Mouse (Mus musculus) neural tube, postnatal 0 days (tissue): ENCODE data around the gene Ccrl2. TPM values are rescaled to one million over a fixed set of nuclear protein-coding genes. Genes with fewer than 3 reads are reported as not detected.

ENCODE experiments used
- polyA plus RNA-seq: library from polyadenylated mRNA; unstranded; fragments of >200 nt; fragmentation: Nextera tagmentation; extraction: Ambion mirVana; gene quantifications from 2 replicates; pipeline ENCODE4 v1.2.1, GENCODE M21; 2015

The Ccrl2 gene
- 1.4 and 1.8 TPM in 2 replicates for polyA plus RNA-seq

DNA sequence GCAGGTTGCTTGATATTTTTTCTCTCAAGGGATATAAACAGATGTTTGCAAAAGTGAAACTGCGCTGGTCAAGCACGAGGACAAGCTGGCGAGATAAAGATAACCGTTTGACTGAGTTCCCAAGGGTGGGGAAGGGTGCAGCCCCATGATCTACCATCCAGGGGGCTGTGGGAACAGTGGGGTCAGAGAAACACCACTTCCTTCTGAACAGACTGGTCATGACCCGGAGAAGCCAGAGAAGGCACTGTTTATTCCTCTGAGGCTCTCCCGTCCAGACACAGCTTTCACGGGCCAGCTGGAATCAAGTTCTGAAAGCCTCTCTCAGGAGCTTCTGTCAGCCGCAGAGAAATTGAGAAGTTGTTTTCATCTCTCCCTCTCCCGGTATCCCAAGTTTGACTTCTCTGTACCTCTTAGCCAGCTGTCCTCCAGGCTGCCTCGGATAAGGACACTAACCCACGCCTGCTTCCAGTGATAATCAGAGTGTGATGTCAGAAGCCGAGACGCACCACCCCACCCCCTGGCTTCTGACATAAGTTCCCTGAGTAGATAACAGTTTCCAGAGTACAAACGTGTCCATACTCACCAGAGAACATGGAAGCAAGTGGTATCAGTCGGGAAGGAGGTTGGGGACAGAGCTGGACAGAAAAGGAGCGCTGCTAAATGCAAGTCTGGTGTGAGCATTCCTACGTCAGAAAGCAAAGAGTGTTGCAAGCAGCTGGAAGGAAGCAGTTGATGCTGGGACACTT is at the start of gene Ccrl2:
TSS of gene Ccrl2 (minus strand) at position 722 of the 746 bp plus-strand sequence.

DNA sequence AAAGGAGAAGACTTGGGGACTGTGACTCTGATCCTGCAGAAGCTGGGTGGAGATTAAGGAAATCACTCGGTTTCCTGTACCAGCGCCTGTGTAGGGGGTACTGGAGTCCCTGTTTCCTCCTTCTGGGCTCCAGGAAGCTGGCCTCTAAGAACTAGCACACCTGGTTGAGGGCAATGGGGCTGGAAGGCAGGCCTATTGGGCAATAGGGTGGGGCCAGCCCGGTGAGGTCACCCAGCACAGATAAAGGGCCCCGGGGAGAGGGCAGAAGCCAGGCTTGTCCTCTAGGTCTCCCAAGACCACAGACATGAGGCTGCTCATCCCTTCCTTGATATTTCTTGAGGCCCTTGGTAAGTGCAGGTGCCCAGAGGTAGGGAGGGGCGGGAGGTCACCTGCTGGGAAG is 38.3 kb downstream of the Ccrl2 start, which contains the start of gene Ltf:
TSS of gene Ltf (plus strand) at position 250 of the 400 bp plus-strand sequence.

Other genes starting within 250 kb of the Ccrl2 start
- gene Prss44, start 243.5 kb downstream of the Ccrl2 start, polyA plus RNA-seq = 0.23 TPM in 1 of 2 replicates, not detected in the other
- gene Prss43, start 230.8 kb downstream of the Ccrl2 start, polyA plus RNA-seq = 0.14 TPM in 1 of 2 replicates, not detected in the other
- gene Prss45, start 222.9 kb downstream of the Ccrl2 start, polyA plus RNA-seq = 0.13 TPM in 1 of 2 replicates, not detected in the other
- not detected in 2 replicates for gene Prss46, start 213.0 kb downstream of the Ccrl2 start, polyA plus RNA-seq
- 1.5 and 2.2 TPM in 2 replicates for gene Prss50, start 199.6 kb downstream of the Ccrl2 start, polyA plus RNA-seq
- gene Als2cl, start 177.6 kb downstream of the Ccrl2 start, polyA plus RNA-seq = 5.5 and 6.2 TPM in 2 replicates
- gene Tmie, start 177.4 kb downstream of the Ccrl2 start, polyA plus RNA-seq = 15.2 and 18.3 TPM in 2 replicates
- not detected in 2 replicates for gene Fam240a, start 140.7 kb downstream of the Ccrl2 start, polyA plus RNA-seq
- 1.9 and 2.5 TPM in 2 replicates for gene Tdgf1, start 111.4 kb downstream of the Ccrl2 start, polyA plus RNA-seq
- gene Lrrc2, start 106.0 kb downstream of the Ccrl2 start, polyA plus RNA-seq = 3.9 TPM in 2 replicates
- gene Rtp3, start 66.9 kb downstream of the Ccrl2 start, polyA plus RNA-seq = not detected in 2 replicates
- gene Ltf, start 38.2 kb downstream of the Ccrl2 start, polyA plus RNA-seq = 0.45 and 0.98 TPM in 2 replicates
- gene Lrrfip2, start 60.1 kb upstream of the Ccrl2 start, polyA plus RNA-seq = 38.7 and 42.1 TPM in 2 replicates
- gene Mlh1, start 214.3 kb upstream of the Ccrl2 start, polyA plus RNA-seq = 16.3 and 17.5 TPM in 2 replicates
- 36.0 and 39.2 TPM in 2 replicates for gene Epm2aip1, start 214.4 kb upstream of the Ccrl2 start, polyA plus RNA-seq